Mouse (Mus musculus): ENCODE data around the gene Agtr1a.

Gene Agtr1a

GRCm38 (mm10) chr13:30336148-30336801 lies at the start of gene Agtr1a:
Gene Agtr1a (plus strand): TSS chr13:30336441.
- DNase-seq (ENCODE audit: low read depth, low spot score), result no peak

GRCm38 (mm10) chr13:30310221-30310620 lies 26.0 kb upstream of the Agtr1a start:
- no peak for DNase-seq (ENCODE audit: low read depth, low spot score)

- DNase-seq (ENCODE audit: low read depth, low spot score), result no peak
Observed at GRCm38 (mm10) chr13:30324669-30325346, 11.4 kb upstream of the Agtr1a start.

GRCm38 (mm10) chr13:30331061-30331460 lies 5.2 kb upstream of the Agtr1a start:
- no peak for DNase-seq (ENCODE audit: low read depth, low spot score)

- no peak for DNase-seq (ENCODE audit: low read depth, low spot score)
Observed at GRCm38 (mm10) chr13:30331851-30332250, 4.4 kb upstream of the Agtr1a start.

GRCm38 (mm10) chr13:30332581-30332980 lies 3.7 kb upstream of the Agtr1a start:
- no peak for DNase-seq (ENCODE audit: low read depth, low spot score)

- DNase-seq (ENCODE audit: low read depth, low spot score), result no peak
Observed at GRCm38 (mm10) chr13:30334667-30335066, 1.6 kb upstream of the Agtr1a start.

- no peak for DNase-seq (ENCODE audit: low read depth, low spot score)
Observed at GRCm38 (mm10) chr13:30336913-30337312, 672 bp downstream of the Agtr1a start.

GRCm38 (mm10) chr13:30337646-30338045 lies 1.4 kb downstream of the Agtr1a start:
- DNase-seq (ENCODE audit: low read depth, low spot score), result no peak

- no peak for DNase-seq (ENCODE audit: low read depth, low spot score)
Observed at GRCm38 (mm10) chr13:30338576-30338975, 2.3 kb downstream of the Agtr1a start.

GRCm38 (mm10) chr13:30339927-30340326 lies 3.7 kb downstream of the Agtr1a start:
- no peak for DNase-seq (ENCODE audit: low read depth, low spot score)

GRCm38 (mm10) chr13:30341987-30342898 lies 6.0 kb downstream of the Agtr1a start:
- DNase-seq (ENCODE audit: low read depth, low spot score), result no peak

- no peak for DNase-seq (ENCODE audit: low read depth, low spot score)
Observed at GRCm38 (mm10) chr13:30345427-30345913, 9.2 kb downstream of the Agtr1a start.

GRCm38 (mm10) chr13:30346881-30347280 lies 10.6 kb downstream of the Agtr1a start:
- no peak for DNase-seq (ENCODE audit: low read depth, low spot score)

- no peak for DNase-seq (ENCODE audit: low read depth, low spot score)
Observed at GRCm38 (mm10) chr13:30348306-30348705, 12.1 kb downstream of the Agtr1a start.

GRCm38 (mm10) chr13:30351966-30352365 lies 15.7 kb downstream of the Agtr1a start:
- DNase-seq (ENCODE audit: low read depth, low spot score), result peak; percentile 12

- DNase-seq (ENCODE audit: low read depth, low spot score), result no peak
Observed at GRCm38 (mm10) chr13:30354991-30355580, 18.8 kb downstream of the Agtr1a start.

GRCm38 (mm10) chr13:30355979-30356378 lies 19.7 kb downstream of the Agtr1a start:
- DNase-seq (ENCODE audit: low read depth, low spot score), result no peak

- no peak for DNase-seq (ENCODE audit: low read depth, low spot score)
Observed at GRCm38 (mm10) chr13:30358456-30359168, 22.4 kb downstream of the Agtr1a start.

GRCm38 (mm10) chr13:30359886-30360285 lies 23.6 kb downstream of the Agtr1a start:
- no peak for DNase-seq (ENCODE audit: low read depth, low spot score)

- no peak for DNase-seq (ENCODE audit: low read depth, low spot score)
Observed at GRCm38 (mm10) chr13:30361002-30361401, 24.8 kb downstream of the Agtr1a start.

Data from CD4-positive helper T cell, adult 2 months (primary cell).